Mouse (Mus musculus): ENCODE measurements around the gene Inpp1. TPM values are rescaled to one million over a fixed set of nuclear protein-coding genes. Genes with fewer than 3 reads are reported as not detected.
A peak's percentile ranks its signal among the peaks of the same experiment; 100 is the strongest.

Gene Inpp1
- polyA plus RNA-seq, 1 experiment from 2014 or later = 9.9 TPM

DNA sequence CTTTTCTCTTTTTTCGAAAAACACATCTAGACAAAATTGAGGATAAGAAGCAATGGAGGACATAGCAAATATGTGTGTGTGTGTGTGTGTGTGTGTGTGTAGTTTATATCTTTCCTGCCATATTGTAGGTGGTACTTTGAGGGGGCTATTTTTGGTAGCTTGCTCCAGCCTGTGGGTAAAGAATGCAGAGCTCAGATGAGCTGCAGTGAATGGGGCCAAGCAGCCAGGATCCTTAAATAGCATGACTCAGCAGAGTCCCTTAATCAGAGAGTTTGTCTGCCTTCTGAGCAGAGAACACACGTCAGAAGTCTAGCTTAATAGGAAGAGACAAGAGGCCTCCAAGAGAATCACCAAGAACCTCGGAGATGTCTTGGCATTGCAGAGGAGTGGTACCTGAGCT, 64.8 kb downstream of the Inpp1 start:
- no peak for TF ChIP-seq CTCF (IDR thresholded peaks at IDR 0.05; ENCODE audit: low read depth)
- 70% methylated on average over 3 of the region's 3 CpGs for WGBS
- no peak for ATAC-seq (ENCODE audit: insufficient read depth)

GRCm38 (mm10) chr1:52751634-52752033, 65.9 kb downstream of the Inpp1 start:
- no peak for TF ChIP-seq CTCF (IDR thresholded peaks at IDR 0.05; ENCODE audit: low read depth)
- no peaks in the 10 kb centered on the region for H3K4me1 ChIP-seq (ENCODE audit: insufficient read depth)
- H3K9me3 ChIP-seq (ENCODE audit: low read depth, low read length) = no peaks in the 10 kb centered on the region
- H3K27me3 ChIP-seq (ENCODE audit: insufficient read depth, low read length) = no peaks in the 10 kb centered on the region
- DNase-seq (no peak), ATAC-seq (ENCODE audit: insufficient read depth) (no peak)
- H3K36me3 ChIP-seq (ENCODE audit: insufficient read depth) = no peaks in the 10 kb centered on the region
- 92% methylated on average over 1 of the region's 1 CpGs for WGBS
- H3K4me2 ChIP-seq = no peak overlapping the region
- H3K9ac ChIP-seq = no peak overlapping the region
- no peak overlapping the region for H3K27ac ChIP-seq (ENCODE audit: low read depth)
- no peak overlapping the region for H3K4me3 ChIP-seq (ENCODE audit: low read depth, low read length)

More for the DNA sequence above, 64.8 kb downstream of the Inpp1 start:
- no peaks in the 10 kb centered on the region for H3K27me3 ChIP-seq (ENCODE audit: insufficient read depth, low read length)
- H3K27ac ChIP-seq (ENCODE audit: low read depth) = no peak overlapping the region
- no peak overlapping the region for H3K4me3 ChIP-seq (ENCODE audit: low read depth, low read length)
- no peak for DNase-seq
- H3K9me3 ChIP-seq (ENCODE audit: low read depth, low read length) = no peaks in the 10 kb centered on the region
- H3K9ac ChIP-seq = no peak overlapping the region
- no peak overlapping the region for H3K4me2 ChIP-seq
- no peaks in the 10 kb centered on the region for H3K4me1 ChIP-seq (ENCODE audit: insufficient read depth)
- H3K36me3 ChIP-seq (ENCODE audit: insufficient read depth) = no peaks in the 10 kb centered on the region

- DNase-seq (no peak), ATAC-seq (ENCODE audit: insufficient read depth) (no peak)
- no peaks in the 10 kb centered on the region for H3K27me3 ChIP-seq (ENCODE audit: insufficient read depth, low read length)
- H3K9me3 ChIP-seq (ENCODE audit: low read depth, low read length) = no peaks in the 10 kb centered on the region
- no peak overlapping the region for H3K9ac ChIP-seq
- no peak overlapping the region for H3K4me2 ChIP-seq
- no peaks in the 10 kb centered on the region for H3K36me3 ChIP-seq (ENCODE audit: insufficient read depth)
- H3K27ac ChIP-seq (ENCODE audit: low read depth) = no peak overlapping the region
- no peak overlapping the region for H3K4me3 ChIP-seq (ENCODE audit: low read depth, low read length)
- 84% methylated on average over 1 of the region's 1 CpGs for WGBS
- no peaks in the 10 kb centered on the region for H3K4me1 ChIP-seq (ENCODE audit: insufficient read depth)
- TF ChIP-seq CTCF (IDR thresholded peaks at IDR 0.05; ENCODE audit: low read depth) = no peak
These were observed 67.5 kb downstream of the Inpp1 start for GRCm38 (mm10) chr1:52749978-52750377.

DNA sequence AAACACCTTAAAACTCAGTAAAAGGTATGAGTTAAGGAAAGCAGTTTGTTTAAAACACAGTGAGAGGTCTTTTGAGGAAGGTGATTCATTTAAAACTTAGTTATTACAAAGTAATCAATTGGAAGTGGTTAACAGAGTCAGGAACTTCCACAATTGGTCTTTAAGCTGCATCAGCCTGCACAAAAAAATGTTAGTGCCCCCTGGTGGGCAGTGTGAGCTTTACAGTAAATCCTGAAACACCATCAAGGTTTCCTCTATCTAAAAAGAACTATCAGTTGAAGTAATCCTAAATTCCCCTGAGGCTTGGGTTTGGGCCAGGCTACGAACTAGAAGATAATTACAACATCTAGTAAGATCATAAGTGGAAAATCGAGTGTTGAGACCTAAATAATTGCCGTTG, 69.2 kb downstream of the Inpp1 start:
- no peak overlapping the region for H3K27ac ChIP-seq (ENCODE audit: low read depth)
- DNase-seq = peak; percentile 88
- 18% methylated on average over 3 of the region's 3 CpGs for WGBS
- no peak overlapping the region for H3K4me2 ChIP-seq
- H3K9me3 ChIP-seq (ENCODE audit: low read depth, low read length) = no peaks in the 10 kb centered on the region
- H3K9ac ChIP-seq = no peak overlapping the region
- peak; percentile 73 for TF ChIP-seq CTCF (IDR thresholded peaks at IDR 0.05; ENCODE audit: low read depth)
- H3K4me1 ChIP-seq (ENCODE audit: insufficient read depth) = no peaks in the 10 kb centered on the region
- no peaks in the 10 kb centered on the region for H3K36me3 ChIP-seq (ENCODE audit: insufficient read depth)
- H3K27me3 ChIP-seq (ENCODE audit: insufficient read depth, low read length) = no peaks in the 10 kb centered on the region
- ATAC-seq (ENCODE audit: insufficient read depth) = peak; percentile 56; the same call in 1 of the 2 replicates
- no peak overlapping the region for H3K4me3 ChIP-seq (ENCODE audit: low read depth, low read length)

DNA sequence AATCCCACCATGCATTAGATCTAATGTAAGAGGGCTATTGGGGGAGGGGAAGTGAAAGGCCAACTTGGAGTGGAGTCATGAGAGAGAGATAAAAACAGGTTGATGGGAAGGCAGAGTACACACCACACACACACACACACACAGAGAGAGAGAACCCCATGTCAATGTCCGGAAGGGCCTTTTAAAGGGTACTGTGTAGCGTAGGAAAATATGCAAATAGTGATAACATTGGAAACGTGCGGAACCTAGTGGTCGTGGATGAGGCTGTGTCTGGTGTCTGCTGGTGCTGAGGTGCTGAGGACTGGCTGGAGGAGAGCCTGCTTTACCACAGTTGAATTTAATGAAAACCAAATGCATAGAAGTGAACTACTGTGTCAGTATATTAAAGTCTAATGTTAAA, 74.9 kb downstream of the Inpp1 start:
- no peaks in the 10 kb centered on the region for H3K9me3 ChIP-seq (ENCODE audit: low read depth, low read length)
- no peak overlapping the region for H3K4me3 ChIP-seq (ENCODE audit: low read depth, low read length)
- no peak overlapping the region for H3K9ac ChIP-seq
- no peak for ATAC-seq (ENCODE audit: insufficient read depth)
- no peaks in the 10 kb centered on the region for H3K36me3 ChIP-seq (ENCODE audit: insufficient read depth)
- whole genome bisulfite sequencing = 68% methylated on average over 5 of the region's 5 CpGs
- H3K27ac ChIP-seq (ENCODE audit: low read depth) = no peak overlapping the region
- no peak for DNase-seq
- H3K4me2 ChIP-seq = no peak overlapping the region
- no peaks in the 10 kb centered on the region for H3K27me3 ChIP-seq (ENCODE audit: insufficient read depth, low read length)
- no peaks in the 10 kb centered on the region for H3K4me1 ChIP-seq (ENCODE audit: insufficient read depth)
- no peak for TF ChIP-seq CTCF (IDR thresholded peaks at IDR 0.05; ENCODE audit: low read depth)

Other genes with a start within 250 kb of the Inpp1 start
- 12.2 and 14.3 TPM in 2 replicates for gene Nemp2, start 187.0 kb downstream of the Inpp1 start, polyA plus RNA-seq (2014; fragmentation: Nextera tagmentation; extraction: Ambion mirVana)
- gene Mfsd6, start 90.2 kb downstream of the Inpp1 start, polyA plus RNA-seq (2014; fragmentation: Nextera tagmentation; extraction: Ambion mirVana) = 3.1 and 3.9 TPM in 2 replicates
- gene Hibch, start 27.2 kb upstream of the Inpp1 start, polyA plus RNA-seq (2014; fragmentation: Nextera tagmentation; extraction: Ambion mirVana) = 19.2 and 20.6 TPM in 2 replicates
- 2.4 and 3.5 TPM in 2 replicates for gene 1700019D03Rik, start 202.5 kb upstream of the Inpp1 start, polyA plus RNA-seq (2014; fragmentation: Nextera tagmentation; extraction: Ambion mirVana)
- 0.18 TPM in 1 of 2 replicates, not detected in the other for gene Mstn, start 244.0 kb upstream of the Inpp1 start, polyA plus RNA-seq (2014; fragmentation: Nextera tagmentation; extraction: Ambion mirVana)